Mouse (Mus musculus) liver, embryonic 14 days (tissue): ENCODE data around the gene Nsfl1c. TPM values are rescaled to one million over a fixed set of nuclear protein-coding genes. Genes with fewer than 3 reads are reported as not detected.

Experiments used
- polyA plus RNA-seq: library from polyadenylated mRNA; depleted of rRNA; stranded (reverse); fragments of >200 nt; gene quantifications from 2 replicates; pipeline ENCODE4 v1.2.3, GENCODE M21; 2012; rRNA removed

The Nsfl1c gene
- 57.2 and 58.6 TPM in 2 replicates for polyA plus RNA-seq

DNA sequence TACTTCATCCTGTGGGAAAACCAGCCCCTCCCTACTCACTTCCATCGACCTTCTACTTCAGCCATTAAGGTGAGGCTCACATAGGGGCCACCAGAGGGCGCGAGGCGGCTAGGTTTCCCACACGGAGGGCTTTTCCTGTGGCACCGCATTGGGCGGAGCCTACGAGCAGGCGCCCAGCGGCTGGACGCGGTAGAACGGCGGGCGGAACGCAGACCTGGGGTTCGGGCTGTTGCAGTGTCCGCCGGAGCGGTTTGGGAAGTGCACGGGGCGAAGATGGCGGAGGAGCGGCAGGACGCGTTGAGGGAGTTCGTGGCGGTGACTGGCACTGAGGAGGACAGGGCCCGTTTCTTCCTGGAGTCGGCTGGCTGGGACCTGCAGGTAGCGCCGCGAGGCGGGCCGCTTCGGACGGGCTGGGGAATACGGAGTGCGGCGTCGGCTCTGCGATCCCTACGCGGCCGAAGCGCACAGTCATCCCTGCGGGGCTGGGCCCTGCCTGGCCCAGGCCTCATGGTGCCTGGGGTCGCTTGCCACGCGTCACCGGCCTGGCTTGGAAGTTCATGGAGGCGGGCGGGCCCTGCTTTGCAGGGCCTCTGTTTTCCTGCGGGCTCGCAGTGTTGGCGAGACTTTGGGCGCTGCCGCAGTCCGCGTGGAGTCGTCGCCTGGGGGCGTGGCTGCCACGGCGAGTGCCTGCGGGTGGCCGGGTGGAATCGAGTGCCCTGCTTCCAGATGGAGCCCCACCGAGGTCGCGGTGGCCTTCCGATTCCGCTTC, at the start of gene Nsfl1c:
Gene Nsfl1c, plus strand, starts transcription at position 148 of the 769 bp plus-strand sequence.

DNA sequence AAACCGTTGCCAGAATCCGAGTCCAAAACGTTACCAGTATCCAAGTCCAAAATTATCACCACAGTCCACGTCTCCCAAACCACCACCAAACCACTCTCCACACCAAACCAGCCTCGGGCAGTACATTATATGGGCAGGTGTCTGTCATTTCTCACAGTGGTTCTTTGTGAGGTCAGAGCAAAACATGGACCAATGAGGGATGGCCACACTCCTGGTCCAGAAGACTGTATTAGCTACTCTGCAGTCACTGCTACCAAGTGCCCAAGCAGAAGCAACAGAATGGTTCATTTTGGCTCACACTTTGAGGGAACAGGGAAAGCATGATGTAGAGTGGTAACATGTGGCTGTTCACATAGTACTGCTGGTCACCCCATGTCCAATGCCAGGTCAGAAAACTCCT, 17.9 kb upstream of the Nsfl1c start, which contains the start of gene 4921509C19Rik:
Gene 4921509C19Rik, minus strand, starts transcription at position 101 of the 400 bp plus-strand sequence.

DNA sequence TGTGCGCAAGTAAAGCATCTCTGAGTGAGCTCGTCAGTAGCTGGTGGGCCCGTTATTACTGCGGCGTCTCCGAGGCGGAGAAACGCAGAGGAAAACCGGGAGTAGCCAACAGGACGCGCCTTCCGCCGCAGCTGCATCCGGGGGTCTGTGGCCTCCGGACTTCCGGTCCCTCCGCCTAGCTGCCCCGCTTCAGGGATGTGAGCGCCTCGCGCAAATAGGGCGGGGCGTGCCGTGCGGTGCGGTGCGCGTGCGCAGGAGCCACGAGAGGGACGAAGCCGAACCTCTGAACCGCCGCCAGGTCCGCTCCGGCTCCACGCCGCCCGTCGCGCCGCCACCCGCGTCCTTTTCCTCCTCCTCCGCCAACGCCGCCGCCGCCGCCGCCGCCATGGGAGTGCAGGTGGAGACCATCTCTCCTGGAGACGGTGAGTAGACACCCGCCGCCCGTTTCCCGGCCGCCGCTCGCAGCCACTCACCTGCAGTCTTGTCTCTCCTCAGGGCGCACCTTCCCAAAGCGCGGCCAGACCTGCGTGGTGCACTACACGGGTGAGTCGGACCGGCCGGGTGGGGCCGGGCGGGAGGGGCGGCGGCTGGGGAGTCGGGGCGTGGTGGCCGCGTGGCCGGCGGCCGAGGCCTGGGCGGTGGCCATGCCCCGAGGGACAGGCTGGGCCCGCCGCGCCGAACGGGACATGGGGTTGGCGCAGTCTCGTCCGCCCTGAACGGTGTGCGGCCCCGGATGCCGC, 48.5 kb downstream of the Nsfl1c start, which contains the start of gene Fkbp1a:
Gene Fkbp1a, plus strand, starts transcription at position 161 of the 740 bp plus-strand sequence.

Other genes with a start within 250 kb of the Nsfl1c start
- not detected in 2 replicates for gene 4921509C19Rik, start 18.0 kb upstream of the Nsfl1c start, polyA plus RNA-seq
- 34.0 and 42.8 TPM in 2 replicates for gene Fkbp1a, start 48.3 kb downstream of the Nsfl1c start, polyA plus RNA-seq
- 0.24 and 0.25 TPM in 2 replicates for gene Sdcbp2, start 78.4 kb downstream of the Nsfl1c start, polyA plus RNA-seq
- 0.01 and 0.03 TPM in 2 replicates for gene Snph, start 138.4 kb downstream of the Nsfl1c start, polyA plus RNA-seq
- not detected in 2 replicates for gene Rad21l, start 174.4 kb downstream of the Nsfl1c start, polyA plus RNA-seq
- not detected in 2 replicates for gene Tmem74b, start 207.8 kb downstream of the Nsfl1c start, polyA plus RNA-seq